Mouse (Mus musculus): ENCODE results near the gene Ccdc110. TPM values are rescaled to one million over a fixed set of nuclear protein-coding genes. Genes with fewer than 3 reads are reported as not detected.

Ccdc110 gene
- polyA plus RNA-seq, 1 experiment from 2014 or later = 0.38 TPM

- no peak for ATAC-seq (replicated peaks)
- Histone ChIP-seq H3K4me2 (replicated peaks) (no peak overlapping the region), H3K9ac (replicated peaks) (no peak overlapping the region), H3K27ac (replicated peaks) (no peak overlapping the region), H3K36me3 (peaks cover 23% of the 10 kb centered on the region; the same call in 1 of the 2 replicates), H3K4me3 (no peak overlapping the region), H3K4me1 (no peaks in the 10 kb centered on the region), H3K9me3 (no peaks in the 10 kb centered on the region), H3K27me3 (no peaks in the 10 kb centered on the region)
- WGBS = 79% methylated on average over 2 of the region's 2 CpGs
These were observed 53.8 kb downstream of the Ccdc110 start for GRCm38 (mm10) chr8:45988189-45988588.

- no peak for ATAC-seq (replicated peaks)
- Histone ChIP-seq H3K4me1 (no peaks in the 10 kb centered on the region), H3K36me3 (peaks cover 20% of the 10 kb centered on the region), H3K27ac (replicated peaks) (no peak overlapping the region), H3K9me3 (no peaks in the 10 kb centered on the region), H3K9ac (replicated peaks) (no peak overlapping the region), H3K4me2 (replicated peaks) (no peak overlapping the region), H3K4me3 (no peak overlapping the region), H3K27me3 (no peaks in the 10 kb centered on the region)
- WGBS = 95% methylated on average over 4 of the region's 4 CpGs
These were observed 56.4 kb downstream of the Ccdc110 start for GRCm38 (mm10) chr8:45990631-45991310.

Other genes with a start within 250 kb of the Ccdc110 start
- 4.2 and 5.2 TPM in 2 replicates for gene Pdlim3, start 49.2 kb upstream of the Ccdc110 start, polyA plus RNA-seq (2015; fragmentation: Nextera tagmentation; extraction: Ambion mirVana)
- gene 1700029J07Rik, start 40.6 kb downstream of the Ccdc110 start, polyA plus RNA-seq (2015; fragmentation: Nextera tagmentation; extraction: Ambion mirVana) = 3.8 and 4.4 TPM in 2 replicates
- 60.3 and 60.9 TPM in 2 replicates for gene Ufsp2, start 40.9 kb downstream of the Ccdc110 start, polyA plus RNA-seq (2015; fragmentation: Nextera tagmentation; extraction: Ambion mirVana)
- 0.42 and 0.45 TPM in 2 replicates for gene Lrp2bp, start 64.7 kb downstream of the Ccdc110 start, polyA plus RNA-seq (2015; fragmentation: Nextera tagmentation; extraction: Ambion mirVana)
- 24.7 and 29.6 TPM in 2 replicates for gene Ankrd37, start 71.1 kb downstream of the Ccdc110 start, polyA plus RNA-seq (2015; fragmentation: Nextera tagmentation; extraction: Ambion mirVana)
- gene Cfap97, start 217.2 kb downstream of the Ccdc110 start, polyA plus RNA-seq (2015; fragmentation: Nextera tagmentation; extraction: Ambion mirVana) = 23.1 and 24.3 TPM in 2 replicates
- 4.8 and 5.7 TPM in 2 replicates for gene Snx25, start 217.5 kb downstream of the Ccdc110 start, polyA plus RNA-seq (2015; fragmentation: Nextera tagmentation; extraction: Ambion mirVana)